Mouse (Mus musculus) kidney, embryonic 14.5 days (tissue): ENCODE measurements around the gene Sfxn2. TPM values are rescaled to one million over a fixed set of nuclear protein-coding genes. Genes with fewer than 3 reads are reported as not detected.

Source experiments
- ATAC-seq: fragments of 200-750 bp; cut with Nextera tagmentation; 2 replicates; pipeline ENCODE4 v1.8.0; 2017; ENCODE audit warnings: moderate number of reproducible peaks, mild to moderate bottlenecking, moderate TSS enrichment, moderate library complexity; ENCODE audit not compliant: low FRiP score, low TSS enrichment
- H3K27ac ChIP-seq: fragments of 300-500 bp; sonication (generic); 2 replicates; pipeline ENCODE4 v1.5.1; 2014; ENCODE audit warnings: low read depth, mild to moderate bottlenecking, low read length, moderate library complexity, mixed read lengths
- H3K27me3 ChIP-seq: fragments of 300-500 bp; sonication (generic); 2 replicates; pipeline ENCODE4 v1.6.1; 2014; ENCODE audit warnings: mild to moderate bottlenecking, low read length; ENCODE audit not compliant: control insufficient read depth, insufficient read depth
- H3K36me3 ChIP-seq: fragments of 300-500 bp; sonication (generic); 2 replicates; pipeline ENCODE4 v1.6.1; 2014; ENCODE audit warnings: low read length, mixed read lengths; ENCODE audit not compliant: control insufficient read depth, insufficient read depth
- H3K4me1 ChIP-seq: fragments of 300-500 bp; sonication (generic); 2 replicates; pipeline ENCODE4 v1.6.1; 2014; ENCODE audit warnings: low read length, mixed read lengths; ENCODE audit not compliant: control insufficient read depth, insufficient read depth
- H3K4me2 ChIP-seq: fragments of 300-500 bp; sonication (generic); replicated peaks from 2 replicates; pipeline ENCODE4 v1.6.1; 2014; ENCODE audit warnings: low read depth, mild to moderate bottlenecking, low read length
- H3K4me3 ChIP-seq: fragments of 300-500 bp; sonication (generic); 2 replicates; pipeline ENCODE4 v1.5.1; 2014; ENCODE audit warnings: mild to moderate bottlenecking, low read length
- H3K9ac ChIP-seq: fragments of 300-500 bp; sonication (generic); 2 replicates; pipeline ENCODE4 v1.6.1; 2014; ENCODE audit warnings: low read depth, mild to moderate bottlenecking, low read length, moderate library complexity
- H3K9me3 ChIP-seq: fragments of 300-500 bp; sonication (generic); 2 replicates; pipeline ENCODE4 v1.6.1; 2016; ENCODE audit warnings: low read length; ENCODE audit not compliant: control insufficient read depth
- WGBS: fragments of 180-500 bp; shearing (Covaris S2); extraction: QIAGEN DNeasy Blood & Tissue Kit; methylation state at CpG from one replicate; pipeline ENCODE4 v1.1.7; 2014; 5-methylcytosine and 5-hydroxymethylcytosine counted together
- polyA plus RNA-seq: library from polyadenylated mRNA; unstranded; fragments of >200 nt; fragmentation: Nextera tagmentation; extraction: Ambion mirVana; gene quantifications from 2 replicates; pipeline ENCODE4 v1.2.1, GENCODE M21; 2014

The Sfxn2 gene
- polyA plus RNA-seq, 1 experiment from 2014 or later = 25.1 TPM

DNA sequence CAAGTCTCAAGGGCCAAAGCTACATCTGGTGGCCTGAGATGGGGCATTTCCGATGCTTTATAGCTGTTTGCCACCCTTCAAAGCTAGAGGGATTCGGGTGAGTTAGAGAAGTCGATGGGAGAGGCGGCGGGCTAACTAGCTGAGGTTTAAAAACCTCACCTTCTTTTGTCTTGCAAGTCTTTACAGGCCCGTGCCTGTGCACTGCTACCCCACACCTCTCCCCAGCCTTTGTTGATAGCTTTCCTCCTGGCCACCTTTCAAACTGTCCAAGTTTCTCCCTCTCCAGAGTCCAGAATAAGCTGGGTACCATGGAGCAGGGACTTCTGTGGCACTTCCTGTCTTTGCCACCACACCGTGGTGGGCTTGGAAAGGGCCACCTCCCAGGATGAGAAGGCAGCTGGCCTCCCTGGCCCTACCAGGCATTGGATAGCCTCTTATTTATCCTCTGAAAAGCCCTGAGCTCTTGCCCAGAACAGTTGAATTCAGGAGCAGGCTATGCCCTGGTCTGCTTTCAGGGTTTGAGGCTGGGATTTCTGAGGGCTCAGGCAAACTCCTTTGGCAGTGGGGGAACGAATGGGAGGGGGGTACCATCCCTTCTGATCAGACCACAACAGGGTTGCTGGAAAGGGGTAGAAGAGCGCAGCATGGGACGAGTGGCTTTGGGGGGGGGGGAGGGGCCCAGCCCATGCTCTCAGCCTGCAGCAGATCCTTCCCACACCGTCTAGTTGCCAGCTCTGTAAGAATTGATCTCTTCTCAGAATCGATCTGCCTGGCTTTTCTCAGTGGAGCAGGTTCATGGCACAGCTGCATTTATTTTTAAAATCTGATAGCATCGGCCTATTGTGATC lies 43.3 kb upstream of the Sfxn2 start:
- Histone ChIP-seq H3K9me3 (no peaks in the 10 kb centered on the region), H3K4me2 (peak overlapping the region; percentile 34), H3K9ac (peak overlapping the region; percentile 46), H3K36me3 (no peaks in the 10 kb centered on the region), H3K27me3 (no peaks in the 10 kb centered on the region), H3K4me1 (peaks cover 80% of the 10 kb centered on the region), H3K4me3 (no peak overlapping the region), H3K27ac (peak overlapping the region; percentile 91)
- WGBS = 16% methylated on average over 13 of the region's 13 CpGs
- no peak for ATAC-seq

DNA sequence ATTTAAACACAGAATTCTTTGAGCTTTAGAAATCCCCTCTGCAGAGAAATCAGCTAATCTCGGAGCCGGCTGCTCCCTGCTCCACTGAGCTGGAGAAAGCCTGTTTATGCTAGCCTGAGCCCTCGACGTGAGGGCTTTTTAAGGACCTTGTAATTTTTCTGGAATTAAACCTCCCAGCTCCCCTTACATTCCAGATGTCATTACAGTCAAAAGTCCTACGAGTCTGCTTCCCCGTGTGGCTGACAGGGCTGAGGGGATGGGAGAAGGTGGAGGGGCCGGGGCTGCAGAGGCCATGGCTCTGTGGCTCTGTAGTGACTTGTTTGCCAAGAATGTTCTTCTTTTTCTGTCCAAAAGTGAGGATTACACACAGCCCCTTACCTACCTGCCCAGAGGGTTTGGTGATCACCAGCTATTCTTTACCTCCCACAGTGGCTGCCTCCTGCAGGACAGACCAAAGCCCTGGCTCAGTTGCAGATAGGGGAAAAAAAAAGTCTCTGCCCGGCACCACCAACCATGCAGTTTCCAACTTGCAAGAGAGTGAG lies 42.6 kb upstream of the Sfxn2 start:
- Histone ChIP-seq H3K27me3 (no peaks in the 10 kb centered on the region), H3K36me3 (no peaks in the 10 kb centered on the region), H3K9ac (peak overlapping the region; percentile 46), H3K27ac (peak overlapping the region; percentile 91), H3K4me2 (peak overlapping the region; percentile 32), H3K9me3 (no peaks in the 10 kb centered on the region), H3K4me1 (peaks cover 77% of the 10 kb centered on the region), H3K4me3 (no peak overlapping the region)
- WGBS = 15% methylated on average over 8 of the region's 8 CpGs
- no peak for ATAC-seq

DNA sequence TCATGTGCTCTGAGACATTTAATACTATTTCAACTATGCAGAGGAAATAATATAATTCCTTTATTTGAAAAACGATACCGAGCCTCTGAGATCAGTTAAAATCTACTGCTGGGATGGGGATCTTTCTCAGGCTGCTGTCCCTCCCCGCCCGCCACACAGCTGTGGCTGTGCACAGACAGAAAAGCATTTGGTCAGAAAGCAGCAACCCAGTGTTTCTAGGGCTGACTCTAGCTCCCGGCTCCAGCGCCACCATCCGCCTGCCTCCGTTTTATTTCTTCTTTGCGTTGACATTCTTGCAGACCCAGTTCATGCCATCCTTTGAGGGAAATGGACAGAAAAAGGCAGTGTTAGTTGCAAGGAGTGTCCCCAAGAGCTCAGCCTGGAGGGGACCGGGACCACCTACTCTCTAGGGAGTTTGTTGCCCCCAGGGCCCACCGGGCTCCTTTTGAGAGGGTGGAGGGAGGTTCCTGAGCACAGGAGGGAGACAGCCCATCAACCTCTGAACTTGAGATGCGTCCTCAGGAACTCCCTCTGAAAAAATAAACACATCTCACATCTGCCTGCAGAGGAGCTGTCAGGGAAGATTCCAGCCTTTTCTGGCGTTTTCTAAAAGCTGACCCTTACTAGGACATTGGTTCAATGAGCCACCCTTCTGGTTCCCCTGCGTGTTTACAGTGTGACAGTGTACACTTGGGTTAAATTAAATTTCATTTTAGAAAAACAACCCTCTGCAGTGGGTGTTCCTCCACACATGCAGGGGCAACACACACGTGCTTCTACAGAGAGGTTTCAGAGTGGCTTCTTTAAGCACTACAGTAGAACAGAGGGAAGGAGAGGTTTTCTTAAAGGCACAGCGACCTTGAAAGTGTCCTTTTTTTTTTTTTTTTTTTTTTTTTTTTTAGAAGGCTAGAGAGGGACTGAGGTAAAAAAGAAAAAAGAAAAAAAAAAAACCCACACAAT lies 41.8 kb upstream of the Sfxn2 start:
- peaks cover 74% of the 10 kb centered on the region for H3K4me1 ChIP-seq
- peak overlapping the region; percentile 32 for H3K4me2 ChIP-seq
- 0 out of 2 replicates have a peak overlapping the region, but pooled peaks have one; percentile 46 for H3K9ac ChIP-seq
- H3K27ac ChIP-seq = peak overlapping the region; percentile 91
- H3K9me3 ChIP-seq = no peaks in the 10 kb centered on the region
- no peak for ATAC-seq
- 8% methylated on average over 16 of the region's 16 CpGs for WGBS
- no peak overlapping the region for H3K4me3 ChIP-seq
- H3K36me3 ChIP-seq = 0 out of 2 replicates have a peak, but pooled peaks cover 3% of the 10 kb centered on the region
- no peaks in the 10 kb centered on the region for H3K27me3 ChIP-seq

DNA sequence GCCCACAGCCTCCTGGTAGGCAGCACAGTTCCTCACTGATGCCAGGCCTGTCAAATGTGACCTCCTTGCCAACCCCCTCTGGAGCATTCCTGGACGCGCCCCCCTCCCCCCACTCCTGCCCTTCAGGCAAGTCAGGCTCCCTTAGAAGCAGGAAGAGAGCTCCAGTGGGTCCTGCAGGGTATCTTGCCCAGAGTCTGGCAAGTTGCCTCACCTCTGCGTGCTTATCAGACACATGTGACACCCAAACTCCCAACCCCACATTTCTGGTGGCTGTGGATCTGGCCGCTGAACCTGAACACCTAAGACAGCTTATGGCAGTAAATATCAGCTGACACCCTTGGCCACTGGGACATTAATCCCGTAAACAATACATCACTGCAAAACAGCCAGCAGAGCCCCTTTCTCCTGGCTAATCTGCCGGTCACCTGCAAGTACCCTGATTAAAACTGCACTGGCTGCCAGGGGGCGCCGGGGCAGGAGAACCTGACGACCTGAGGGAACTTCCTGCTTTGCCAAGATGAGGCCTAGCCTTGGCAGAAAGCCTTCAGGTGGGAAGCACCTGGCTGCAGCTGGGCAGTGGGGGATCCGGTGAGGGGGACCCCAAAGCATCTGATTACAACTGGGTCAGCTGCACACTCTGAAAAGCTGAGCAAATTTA lies 41.0 kb upstream of the Sfxn2 start:
- H3K9me3 ChIP-seq = no peaks in the 10 kb centered on the region
- ATAC-seq = peak; percentile 17
- H3K27ac ChIP-seq = peak overlapping the region; percentile 91
- H3K4me3 ChIP-seq = no peak overlapping the region
- H3K4me1 ChIP-seq = peaks cover 74% of the 10 kb centered on the region
- H3K9ac ChIP-seq = no peak overlapping the region
- H3K27me3 ChIP-seq = no peaks in the 10 kb centered on the region
- peak overlapping the region; percentile 25; the same call in 1 of the 2 replicates for H3K4me2 ChIP-seq
- WGBS = 5% methylated on average over 10 of the region's 10 CpGs
- H3K36me3 ChIP-seq = peaks cover 3% of the 10 kb centered on the region; the same call in 1 of the 2 replicates

DNA sequence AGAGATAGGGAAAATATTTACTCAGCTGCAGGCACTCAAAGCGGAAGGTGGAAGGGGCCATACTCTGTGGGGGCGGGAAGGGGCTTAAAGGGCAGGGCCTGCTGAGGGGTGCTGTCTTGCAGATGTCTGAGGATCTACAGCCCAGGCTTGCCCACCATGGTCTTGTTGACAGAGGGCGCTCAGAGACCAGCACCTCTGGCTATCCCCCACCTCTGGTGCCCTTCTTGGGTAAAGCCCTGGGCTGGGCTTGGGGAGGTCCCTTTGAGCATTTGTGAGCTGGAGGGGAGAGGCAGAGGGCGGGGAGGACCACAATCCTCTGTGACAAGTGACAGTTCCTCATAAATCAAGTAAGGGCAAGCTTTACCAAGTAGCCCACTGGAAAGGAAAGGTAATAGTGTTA lies 40.1 kb upstream of the Sfxn2 start:
- Histone ChIP-seq H3K4me3 (no peak overlapping the region), H3K27me3 (no peaks in the 10 kb centered on the region), H3K36me3 (peaks cover 3% of the 10 kb centered on the region; the same call in 1 of the 2 replicates), H3K9me3 (no peaks in the 10 kb centered on the region), H3K4me2 (peak overlapping the region; percentile 5; the same call in 1 of the 2 replicates), H3K27ac (peak overlapping the region; percentile 91), H3K9ac (0 out of 2 replicates have a peak overlapping the region, but pooled peaks have one; percentile 12), H3K4me1 (peaks cover 71% of the 10 kb centered on the region)
- 13% methylated on average over 4 of the region's 4 CpGs for WGBS
- peak; percentile 45 for ATAC-seq

DNA sequence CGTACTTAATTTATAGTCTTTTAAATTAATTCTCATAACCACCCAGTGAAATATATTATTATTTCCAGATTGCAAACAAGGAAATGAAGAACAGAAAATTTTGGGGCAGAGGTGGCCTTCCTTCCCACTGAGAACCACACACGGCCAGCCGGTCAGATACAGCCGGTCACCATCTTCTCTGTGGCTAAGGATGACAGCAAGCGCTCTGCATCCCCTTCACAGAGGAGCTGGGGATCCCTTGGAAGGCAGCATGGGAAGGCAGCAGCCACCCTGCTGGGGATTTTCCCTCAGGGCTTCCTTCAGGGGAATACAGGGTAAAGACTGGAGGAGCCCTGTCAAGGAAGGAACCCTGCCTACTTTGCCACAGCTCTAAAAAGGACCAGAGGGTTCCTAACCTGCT lies 39.6 kb upstream of the Sfxn2 start:
- ATAC-seq = no peak
- peaks cover 66% of the 10 kb centered on the region for H3K4me1 ChIP-seq
- 0 out of 2 replicates have a peak overlapping the region, but pooled peaks have one; percentile 18 for H3K9ac ChIP-seq
- H3K9me3 ChIP-seq = no peaks in the 10 kb centered on the region
- no peaks in the 10 kb centered on the region for H3K27me3 ChIP-seq
- 34% methylated on average over 5 of the region's 5 CpGs for WGBS
- H3K27ac ChIP-seq = peak overlapping the region; percentile 91
- H3K4me3 ChIP-seq = no peak overlapping the region
- H3K4me2 ChIP-seq = no peak overlapping the region
- H3K36me3 ChIP-seq = peaks cover 3% of the 10 kb centered on the region; the same call in 1 of the 2 replicates

DNA sequence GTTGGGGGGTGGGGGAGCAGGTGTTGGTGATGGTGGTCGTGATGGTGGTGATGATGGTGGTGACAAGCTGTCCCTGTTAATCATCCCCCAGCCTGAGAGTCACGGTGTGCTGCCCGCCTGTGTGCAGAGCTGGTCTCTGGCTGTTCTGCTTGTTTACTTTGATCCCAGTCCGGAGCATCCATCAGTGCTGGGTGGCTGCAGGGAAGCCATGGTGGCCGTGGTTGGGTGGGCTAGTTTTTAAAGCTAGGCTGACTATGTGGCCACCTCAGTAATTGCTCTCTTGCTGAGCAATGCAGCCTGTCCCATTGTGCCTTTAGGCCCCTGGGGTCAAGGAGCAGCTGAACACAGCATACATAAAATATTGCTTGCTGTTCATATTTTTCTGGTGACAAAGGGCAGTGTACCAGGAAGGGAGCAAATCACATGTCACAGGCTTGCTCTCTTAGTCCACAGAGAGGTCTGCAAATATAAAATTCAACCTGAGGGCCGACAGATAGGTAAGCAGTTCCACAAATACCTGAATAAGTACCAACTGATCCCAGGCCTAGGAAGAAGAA lies 38.5 kb upstream of the Sfxn2 start:
- Histone ChIP-seq H3K27me3 (no peaks in the 10 kb centered on the region), H3K4me3 (no peak overlapping the region), H3K27ac (0 out of 2 replicates have a peak overlapping the region, but pooled peaks have one; percentile 32), H3K9me3 (no peaks in the 10 kb centered on the region), H3K4me2 (no peak overlapping the region), H3K36me3 (peaks cover 3% of the 10 kb centered on the region; the same call in 1 of the 2 replicates), H3K4me1 (peaks cover 55% of the 10 kb centered on the region), H3K9ac (no peak overlapping the region)
- 26% methylated on average over 6 of the region's 6 CpGs for WGBS
- no peak for ATAC-seq

DNA sequence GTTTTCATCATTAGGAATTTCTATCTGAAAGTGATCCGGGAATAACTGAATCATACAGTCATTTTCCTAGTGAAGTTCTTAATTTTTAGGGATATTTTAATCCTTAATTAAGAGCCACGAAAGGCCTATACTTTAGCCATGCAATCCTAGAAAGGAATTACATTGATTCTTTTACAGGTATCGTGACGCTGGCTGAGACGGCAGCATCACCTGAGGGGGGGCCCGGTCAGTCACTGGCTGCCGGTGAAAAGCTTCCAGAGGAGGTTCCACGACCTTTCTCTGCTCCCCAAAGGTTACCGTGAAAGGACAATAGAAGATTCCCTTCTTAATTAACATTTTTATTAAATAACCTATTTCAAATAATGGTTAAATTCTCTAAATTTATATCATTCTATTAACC lies 35.8 kb upstream of the Sfxn2 start:
- H3K4me2 ChIP-seq = no peak overlapping the region
- H3K27me3 ChIP-seq = no peaks in the 10 kb centered on the region
- H3K36me3 ChIP-seq = peaks cover 22% of the 10 kb centered on the region
- H3K9ac ChIP-seq = no peak overlapping the region
- peaks cover 28% of the 10 kb centered on the region for H3K4me1 ChIP-seq
- H3K4me3 ChIP-seq = no peak overlapping the region
- H3K9me3 ChIP-seq = no peaks in the 10 kb centered on the region
- ATAC-seq = no peak
- WGBS = 93% methylated on average over 9 of the region's 9 CpGs
- H3K27ac ChIP-seq = no peak overlapping the region
